Mouse (Mus musculus): Measurements from ENCODE around the gene Ttc24. TPM values are rescaled to one million over a fixed set of nuclear protein-coding genes. Genes with fewer than 3 reads are reported as not detected.

The Ttc24 gene
- polyA plus RNA-seq, 1 experiment from 2014 or later: not detected

GRCm38 (mm10) chr3:88057030-88057429 lies 21.1 kb downstream of the Ttc24 start:
- H3K27me3 ChIP-seq: no peaks in the 10 kb centered on the region
- ChIA-PET POLR2A (no interaction called here), CTCF (interaction anchor here (1.2 to 1.8 kb wide), 2 partner anchors 12 to 70 kb away, joined by 3 to 4 read pairs; no protein-coding TSS in a partner anchor)
- DNase-seq (ENCODE audit: low read depth, low spot score) (no peak), ATAC-seq (no peak)
- in situ Hi-C loops (cut with MboI; ENCODE audit: low pct_unique_long_range_greater_than_20kb): no loop called here
- TF ChIP-seq CTCF (IDR thresholded peaks at IDR 0.05): no peak

GRCm38 (mm10) chr3:88049532-88049931 lies 28.6 kb downstream of the Ttc24 start:
- in situ Hi-C loops (cut with MboI; ENCODE audit: low pct_unique_long_range_greater_than_20kb): no loop called here
- CTCF ChIA-PET: interaction anchor here (0.9 to 1.5 kb wide), 5 partner anchors 8 to 32 kb away, joined by 3 to 5 read pairs (median 3); no protein-coding TSS in a partner anchor
- H3K27me3 ChIP-seq: no peaks in the 10 kb centered on the region
- POLR2A ChIA-PET: interaction anchor here (0.6 kb wide), 1 partner anchor 11 kb away, joined by 3 read pairs; no protein-coding TSS in a partner anchor
- no peak for TF ChIP-seq CTCF (IDR thresholded peaks at IDR 0.05)
- ATAC-seq (no peak), DNase-seq (ENCODE audit: low read depth, low spot score) (no peak)

DNA sequence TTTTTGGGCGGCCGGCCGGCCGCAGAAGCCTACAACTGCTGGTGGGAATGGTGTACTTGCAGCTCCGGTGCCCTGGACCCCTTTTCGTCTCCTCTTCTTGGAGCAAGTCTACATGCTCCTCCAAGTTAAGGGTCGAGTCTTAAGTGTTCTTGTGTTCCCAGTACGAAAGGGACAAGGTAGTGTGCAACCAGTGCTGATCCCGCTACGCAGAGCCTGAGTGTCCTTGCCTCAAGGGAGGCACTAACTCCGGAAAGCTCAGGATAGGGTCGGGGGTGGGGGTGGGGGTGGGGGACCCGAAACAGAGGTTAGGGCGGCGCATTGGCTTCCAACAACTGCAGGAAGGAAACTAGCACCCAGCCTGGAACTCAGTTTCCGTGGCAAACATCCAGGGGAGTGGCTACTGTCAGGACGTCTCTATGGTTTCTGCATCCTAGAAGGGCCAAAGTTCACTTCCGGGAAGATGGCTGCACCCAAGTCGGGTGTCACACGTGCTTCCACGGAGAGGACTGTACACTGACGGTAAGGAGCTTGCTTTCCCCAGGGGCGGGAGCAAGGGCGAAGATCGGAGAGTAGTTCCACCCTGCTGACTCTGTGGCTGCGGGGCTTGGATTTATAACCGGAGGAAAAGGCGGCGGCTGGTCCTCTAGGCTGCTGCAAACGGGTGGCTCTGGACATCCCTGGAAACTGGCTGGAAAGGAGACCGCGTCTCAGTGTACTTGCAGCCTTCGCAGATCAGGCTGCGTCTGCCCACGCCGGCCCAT lies 35.3 kb downstream of the Ttc24 start, which contains the start of gene Gpatch4:
TSS of gene Gpatch4 (plus strand) at position 448 of the 761 bp plus-strand sequence.
- ATAC-seq (peak; percentile 76), DNase-seq (ENCODE audit: low read depth, low spot score) (peak; percentile 79)
- TF ChIP-seq CTCF (IDR thresholded peaks at IDR 0.05): no peak
- H3K27me3 ChIP-seq: peaks cover 24% of the 10 kb centered on the region
- ChIA-PET CTCF (interaction anchor here (0.8 to 1.2 kb wide), 5 partner anchors 15 to 29 kb away, joined by 3 to 4 read pairs (median 3); partner anchors contain the start of gene Hapln2), POLR2A (interaction anchor here (1.0 kb wide), 1 partner anchor 11 kb away, joined by 3 read pairs; no protein-coding TSS in a partner anchor)
- in situ Hi-C loops (cut with MboI; ENCODE audit: low pct_unique_long_range_greater_than_20kb): no loop called here

DNA sequence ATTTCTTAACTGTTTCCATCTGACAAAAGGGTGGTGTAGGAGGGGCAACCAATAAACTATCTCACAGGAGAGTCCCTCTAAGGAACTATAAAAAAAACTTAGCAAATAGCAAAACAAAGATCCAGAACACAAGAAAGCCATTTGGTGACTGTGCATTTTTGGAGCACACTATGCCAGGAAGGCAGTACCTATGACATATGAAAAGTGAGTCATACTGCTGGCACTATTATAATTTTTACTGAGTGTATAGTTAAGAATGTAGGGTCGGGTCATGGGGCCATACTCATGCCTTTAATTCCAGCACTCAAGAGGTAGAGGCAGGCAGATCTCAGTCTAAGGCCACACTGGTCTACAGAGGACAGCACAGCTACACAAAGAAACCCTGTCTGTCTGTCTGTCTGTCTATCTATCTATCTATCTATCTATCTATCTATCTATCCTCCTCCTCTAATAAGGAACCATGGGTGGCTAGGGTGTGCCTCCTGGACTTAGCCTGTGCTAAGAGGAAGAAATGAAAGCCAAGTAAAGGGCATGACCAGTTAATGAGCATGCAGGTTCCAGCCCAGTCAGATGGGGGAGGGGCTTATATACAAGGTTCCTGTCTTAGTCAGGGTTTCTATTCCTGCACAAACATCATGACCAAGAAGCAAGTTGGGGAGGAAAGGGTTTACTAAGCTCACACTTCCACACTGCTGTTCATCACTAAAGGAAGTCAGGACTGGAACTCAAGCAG lies 42.4 kb downstream of the Ttc24 start:
- ATAC-seq (no peak), DNase-seq (ENCODE audit: low read depth, low spot score) (no peak)
- ChIA-PET CTCF (interaction anchor here (1.2 to 1.4 kb wide), 2 partner anchors 8 to 14 kb away, joined by 3 to 4 read pairs; partner anchors contain the start of gene Hapln2), POLR2A (no interaction called here)
- no peak for TF ChIP-seq CTCF (IDR thresholded peaks at IDR 0.05)
- H3K27me3 ChIP-seq: peaks cover 17% of the 10 kb centered on the region
- in situ Hi-C loops (cut with MboI; ENCODE audit: low pct_unique_long_range_greater_than_20kb): no loop called here

DNA sequence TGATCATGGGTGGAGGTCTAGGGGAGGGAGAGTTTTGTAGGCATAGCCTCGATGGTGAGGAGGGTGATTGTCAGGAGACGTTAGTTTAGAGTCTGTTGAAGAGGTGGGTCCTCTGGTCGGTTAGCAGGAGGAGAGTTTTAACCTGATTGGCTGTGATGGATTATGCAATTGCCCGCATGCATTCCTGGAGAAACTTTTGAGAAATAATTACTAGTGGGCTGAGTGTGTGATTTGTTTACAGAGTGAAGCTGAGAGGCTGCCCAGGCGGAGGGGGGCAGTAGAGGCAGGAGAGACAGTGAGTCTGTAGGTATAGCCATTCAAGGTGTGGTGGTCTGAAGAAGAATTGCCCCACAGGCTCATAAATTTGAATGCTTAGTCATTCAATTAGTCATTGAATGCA lies 44.6 kb downstream of the Ttc24 start:
- TF ChIP-seq CTCF (IDR thresholded peaks at IDR 0.05): no peak
- no peak for DNase-seq (ENCODE audit: low read depth, low spot score)
- ChIA-PET CTCF (interaction anchor here (1.0 kb wide), 1 partner anchor 35 kb away, joined by 3 read pairs; no protein-coding TSS in a partner anchor), POLR2A (no interaction called here)
- H3K27me3 ChIP-seq: peaks cover 3% of the 10 kb centered on the region
- no peak for ATAC-seq
- in situ Hi-C loops (cut with MboI; ENCODE audit: low pct_unique_long_range_greater_than_20kb): no loop called here

- DNase-seq (ENCODE audit: low read depth, low spot score) (no peak), ATAC-seq (no peak)
- ChIA-PET POLR2A (no interaction called here), CTCF (interaction anchor here (1.5 to 1.7 kb wide), 3 partner anchors 10 to 40 kb away, joined by 3 to 4 read pairs (median 4); no protein-coding TSS in a partner anchor)
- in situ Hi-C loops (cut with MboI; ENCODE audit: low pct_unique_long_range_greater_than_20kb): no loop called here
- no peak for TF ChIP-seq CTCF (IDR thresholded peaks at IDR 0.05)
- H3K27me3 ChIP-seq: peaks cover 8% of the 10 kb centered on the region
Observed at GRCm38 (mm10) chr3:88030608-88031395, 47.3 kb downstream of the Ttc24 start.

- ChIA-PET CTCF (interaction anchor here (0.9 to 1.8 kb wide), 9 partner anchors 9 to 58 kb away, joined by 3 to 5 read pairs (median 3); partner anchors contain the start of gene Gpatch4), POLR2A (no interaction called here)
- H3K27me3 ChIP-seq: peaks cover 37% of the 10 kb centered on the region
- DNase-seq (ENCODE audit: low read depth, low spot score) (no peak), ATAC-seq (no peak)
- in situ Hi-C loops (cut with MboI; ENCODE audit: low pct_unique_long_range_greater_than_20kb): no loop called here
- TF ChIP-seq CTCF (IDR thresholded peaks at IDR 0.05): no peak
Observed at GRCm38 (mm10) chr3:88027434-88028186, 50.5 kb downstream of the Ttc24 start, which contains the start of gene Hapln2. TSS of gene Hapln2 (minus strand) at chr3:88027583.

GRCm38 (mm10) chr3:88026823-88027222 lies 51.3 kb downstream of the Ttc24 start:
- in situ Hi-C loops (cut with MboI; ENCODE audit: low pct_unique_long_range_greater_than_20kb): no loop called here
- peaks cover 45% of the 10 kb centered on the region for H3K27me3 ChIP-seq
- CTCF ChIA-PET: interaction anchor here (0.8 to 1.5 kb wide), 7 partner anchors 16 to 216 kb away, joined by 3 to 5 read pairs (median 4); partner anchors contain the start of gene Gpatch4
- no peak for ATAC-seq
- POLR2A ChIA-PET: no interaction called here
- TF ChIP-seq CTCF (IDR thresholded peaks at IDR 0.05): no peak
- no peak for DNase-seq (ENCODE audit: low read depth, low spot score)

Measured in Patski (cell line).